Mouse (Mus musculus): ENCODE measurements at regions not wholly inside any gene's neighbourhood (a gene's known extent, or its start where the extent isn't known, plus 50 kb on each side); places are given as distances from the start of the nearest gene placed in this dataset.

GRCm38 (mm10) chr13:28800676-28801075 is 152.8 kb downstream of the Sox4 start:
- no peaks in the 10 kb centered on the region for H3K4me1 ChIP-seq (ENCODE audit: insufficient read depth)
- H3K27ac ChIP-seq (ENCODE audit: low read depth): no peak overlapping the region
- DNase-seq (no peak), ATAC-seq (no peak)
- 50% methylated on average over 1 of the region's 1 CpGs for WGBS (ENCODE audit: insufficient replicate concordance)
- no peaks in the 10 kb centered on the region for H3K9me3 ChIP-seq (ENCODE audit: low read length)
- no peaks in the 10 kb centered on the region for H3K27me3 ChIP-seq (ENCODE audit: insufficient read depth, low read length)
- TF ChIP-seq CTCF (IDR thresholded peaks at IDR 0.05; ENCODE audit: low read depth) (no peak), EP300 (IDR thresholded peaks at IDR 0.05; ENCODE audit: low read depth) (no peak)
- H3K9ac ChIP-seq (replicated peaks): no peak overlapping the region
- no peak overlapping the region for H3K4me3 ChIP-seq (ENCODE audit: low read depth, low read length)
- no peaks in the 10 kb centered on the region for H3K36me3 ChIP-seq (replicated peaks; ENCODE audit: insufficient read depth, low read length)
- H3K4me2 ChIP-seq (ENCODE audit: low read depth, low read length): no peak overlapping the region

GRCm38 (mm10) chr13:28799474-28799873 is 154.0 kb downstream of the Sox4 start:
- 90% methylated on average over 1 of the region's 1 CpGs for WGBS (ENCODE audit: insufficient replicate concordance)

DNA sequence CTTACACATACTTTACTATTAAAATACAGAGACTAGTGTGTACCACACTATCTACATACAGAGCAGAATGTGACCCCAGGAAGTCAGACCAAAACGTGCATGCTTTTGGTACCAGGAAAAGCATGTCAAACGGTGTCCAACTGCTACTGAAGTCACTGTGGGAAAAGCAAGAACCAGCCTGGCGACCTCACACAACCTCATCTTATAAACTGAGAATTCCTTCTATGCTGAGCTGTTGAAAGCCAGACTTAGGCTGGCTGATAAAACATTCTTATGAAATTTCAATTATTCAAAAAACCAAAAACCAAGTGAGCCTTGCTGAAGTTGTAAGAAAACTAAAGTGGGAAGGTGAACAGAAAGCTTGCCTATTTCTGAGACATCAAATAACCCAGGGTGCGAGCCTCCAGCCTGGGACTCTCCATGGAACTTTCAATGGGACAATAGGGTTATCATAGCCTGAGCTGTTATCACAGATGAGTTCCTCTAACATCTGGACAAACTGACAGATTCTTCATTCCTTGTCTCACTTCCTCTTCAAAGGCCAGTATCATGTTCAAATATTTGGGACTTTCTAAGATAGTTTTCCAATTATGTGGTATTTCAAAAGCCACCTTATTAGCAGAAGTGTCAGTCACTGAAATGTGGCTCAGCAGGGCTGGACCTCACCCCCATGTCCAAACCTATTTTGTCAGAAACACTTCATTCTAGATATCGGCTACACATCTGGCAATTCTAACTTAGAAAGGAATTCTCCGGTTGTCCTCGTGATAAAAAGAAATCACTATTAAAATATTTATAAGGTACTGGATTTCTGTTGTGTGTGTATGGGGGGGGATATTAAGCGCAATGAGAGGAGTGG is 155.7 kb downstream of the Sox4 start:
- DNase-seq: no peak
- ATAC-seq: no peak
- 60% methylated on average over 8 of the region's 8 CpGs for WGBS (ENCODE audit: insufficient replicate concordance)
- Histone ChIP-seq H3K27me3 (ENCODE audit: insufficient read depth, low read length) (no peaks in the 10 kb centered on the region), H3K4me1 (ENCODE audit: insufficient read depth) (no peaks in the 10 kb centered on the region), H3K9ac (replicated peaks) (no peak overlapping the region), H3K4me3 (ENCODE audit: low read depth, low read length) (no peak overlapping the region), H3K27ac (ENCODE audit: low read depth) (no peak overlapping the region), H3K4me2 (ENCODE audit: low read depth, low read length) (no peak overlapping the region), H3K36me3 (replicated peaks; ENCODE audit: insufficient read depth, low read length) (no peaks in the 10 kb centered on the region), H3K9me3 (ENCODE audit: low read length) (no peaks in the 10 kb centered on the region)
- no peak for TF ChIP-seq EP300 (IDR thresholded peaks at IDR 0.05; ENCODE audit: low read depth)
- no peak for TF ChIP-seq CTCF (IDR thresholded peaks at IDR 0.05; ENCODE audit: low read depth)

More at GRCm38 (mm10) chr13:28799474-28799873, 154.0 kb downstream of the Sox4 start:
- Histone ChIP-seq H3K27me3 (ENCODE audit: insufficient read depth, low read length) (no peaks in the 10 kb centered on the region), H3K9ac (replicated peaks) (no peak overlapping the region), H3K27ac (ENCODE audit: low read depth) (no peak overlapping the region), H3K4me2 (ENCODE audit: low read depth, low read length) (no peak overlapping the region), H3K9me3 (ENCODE audit: low read length) (no peaks in the 10 kb centered on the region), H3K4me1 (ENCODE audit: insufficient read depth) (no peaks in the 10 kb centered on the region), H3K4me3 (ENCODE audit: low read depth, low read length) (no peak overlapping the region), H3K36me3 (replicated peaks; ENCODE audit: insufficient read depth, low read length) (no peaks in the 10 kb centered on the region)
- TF ChIP-seq CTCF (IDR thresholded peaks at IDR 0.05; ENCODE audit: low read depth): no peak
- TF ChIP-seq EP300 (IDR thresholded peaks at IDR 0.05; ENCODE audit: low read depth): no peak
- ATAC-seq: no peak
- DNase-seq: no peak

DNA sequence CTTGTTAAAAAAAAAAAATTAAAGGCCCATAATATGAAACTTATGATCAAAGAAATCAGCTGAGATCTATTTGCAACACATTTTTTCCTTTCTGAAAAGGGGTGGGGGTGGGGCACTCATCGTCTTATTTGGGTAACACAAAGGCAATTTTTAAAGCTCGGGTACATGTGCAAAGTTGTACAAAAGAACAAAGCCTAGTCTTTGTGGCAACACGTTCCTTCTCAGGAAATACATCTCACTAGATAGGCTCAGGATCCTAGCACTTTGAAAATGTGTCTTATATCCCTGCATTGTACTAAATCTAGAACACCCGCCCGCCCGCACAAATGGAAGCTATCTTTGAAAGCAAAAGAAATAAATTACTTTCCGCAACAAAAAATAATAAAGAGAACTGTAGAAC is 158.2 kb downstream of the Sox4 start:
- no peak overlapping the region for H3K27ac ChIP-seq (ENCODE audit: low read depth)
- H3K27me3 ChIP-seq (ENCODE audit: insufficient read depth, low read length): no peaks in the 10 kb centered on the region
- no peaks in the 10 kb centered on the region for H3K4me1 ChIP-seq (ENCODE audit: insufficient read depth)
- no peak overlapping the region for H3K4me3 ChIP-seq (ENCODE audit: low read depth, low read length)
- DNase-seq (no peak), ATAC-seq (no peak)
- 68% methylated on average over 7 of the region's 7 CpGs for WGBS (ENCODE audit: insufficient replicate concordance)
- TF ChIP-seq CTCF (IDR thresholded peaks at IDR 0.05; ENCODE audit: low read depth): no peak
- no peak for TF ChIP-seq EP300 (IDR thresholded peaks at IDR 0.05; ENCODE audit: low read depth)
- no peak overlapping the region for H3K4me2 ChIP-seq (ENCODE audit: low read depth, low read length)
- H3K36me3 ChIP-seq (replicated peaks; ENCODE audit: insufficient read depth, low read length): no peaks in the 10 kb centered on the region
- H3K9me3 ChIP-seq (ENCODE audit: low read length): no peaks in the 10 kb centered on the region
- no peak overlapping the region for H3K9ac ChIP-seq (replicated peaks)

GRCm38 (mm10) chr13:28794547-28794946 is 159.0 kb downstream of the Sox4 start:
- no peak for DNase-seq
- no peak overlapping the region for H3K27ac ChIP-seq (ENCODE audit: low read depth)
- H3K4me3 ChIP-seq (ENCODE audit: low read depth, low read length): no peak overlapping the region
- no peaks in the 10 kb centered on the region for H3K36me3 ChIP-seq (replicated peaks; ENCODE audit: insufficient read depth, low read length)
- no peak overlapping the region for H3K9ac ChIP-seq (replicated peaks)
- H3K27me3 ChIP-seq (ENCODE audit: insufficient read depth, low read length): no peaks in the 10 kb centered on the region
- no peak for ATAC-seq
- WGBS (ENCODE audit: insufficient replicate concordance): 64% methylated on average over 3 of the region's 3 CpGs
- H3K4me2 ChIP-seq (ENCODE audit: low read depth, low read length): no peak overlapping the region
- TF ChIP-seq EP300 (IDR thresholded peaks at IDR 0.05; ENCODE audit: low read depth): no peak
- H3K4me1 ChIP-seq (ENCODE audit: insufficient read depth): no peaks in the 10 kb centered on the region
- H3K9me3 ChIP-seq (ENCODE audit: low read length): no peaks in the 10 kb centered on the region

DNA sequence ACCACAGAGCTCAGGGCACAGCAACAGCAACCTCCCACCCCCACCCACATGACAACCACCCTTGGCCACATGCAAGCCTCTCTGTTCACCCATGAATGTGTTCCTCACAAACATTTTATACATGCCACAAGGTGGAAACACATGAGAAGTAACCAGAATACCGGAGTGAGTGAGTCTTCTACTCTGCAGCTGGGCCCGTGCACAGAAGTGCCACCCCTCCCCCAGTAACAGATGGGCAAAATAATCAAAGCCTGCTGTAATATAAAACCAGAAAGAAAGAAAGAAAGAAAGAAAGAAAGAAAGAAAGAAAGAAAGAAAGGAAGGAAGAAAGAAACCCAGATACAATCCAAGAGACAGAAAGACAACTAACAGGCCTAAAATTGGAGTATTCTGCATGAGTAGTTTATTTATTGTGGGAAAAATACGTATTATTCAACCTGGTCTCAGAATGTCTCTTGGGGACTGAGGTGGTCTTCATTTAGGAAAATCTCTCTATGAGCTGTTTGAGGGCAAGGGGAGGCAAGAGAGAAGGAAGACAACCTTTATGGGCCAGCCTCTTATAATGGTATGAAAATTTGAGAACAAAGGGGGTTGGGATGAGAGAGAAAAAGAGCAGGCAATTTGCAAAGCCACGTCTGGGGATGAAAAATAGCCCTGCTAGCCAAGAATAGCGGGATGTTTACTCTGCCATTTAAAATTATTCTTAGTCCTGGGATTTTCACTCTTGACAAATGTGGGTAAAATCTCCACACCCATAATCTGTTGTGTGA is 160.2 kb downstream of the Sox4 start:
- 65% methylated on average over 5 of the region's 5 CpGs for WGBS (ENCODE audit: insufficient replicate concordance)
- DNase-seq: no peak
- Histone ChIP-seq H3K4me2 (ENCODE audit: low read depth, low read length) (no peak overlapping the region), H3K27me3 (ENCODE audit: insufficient read depth, low read length) (no peaks in the 10 kb centered on the region), H3K9ac (replicated peaks) (no peak overlapping the region), H3K9me3 (ENCODE audit: low read length) (no peaks in the 10 kb centered on the region), H3K27ac (ENCODE audit: low read depth) (no peak overlapping the region), H3K4me3 (ENCODE audit: low read depth, low read length) (no peak overlapping the region), H3K4me1 (ENCODE audit: insufficient read depth) (no peaks in the 10 kb centered on the region), H3K36me3 (replicated peaks; ENCODE audit: insufficient read depth, low read length) (no peaks in the 10 kb centered on the region)
- TF ChIP-seq CTCF (IDR thresholded peaks at IDR 0.05; ENCODE audit: low read depth): no peak
- no peak for TF ChIP-seq EP300 (IDR thresholded peaks at IDR 0.05; ENCODE audit: low read depth)
- ATAC-seq: no peak
